In the genomic region with DNA sequence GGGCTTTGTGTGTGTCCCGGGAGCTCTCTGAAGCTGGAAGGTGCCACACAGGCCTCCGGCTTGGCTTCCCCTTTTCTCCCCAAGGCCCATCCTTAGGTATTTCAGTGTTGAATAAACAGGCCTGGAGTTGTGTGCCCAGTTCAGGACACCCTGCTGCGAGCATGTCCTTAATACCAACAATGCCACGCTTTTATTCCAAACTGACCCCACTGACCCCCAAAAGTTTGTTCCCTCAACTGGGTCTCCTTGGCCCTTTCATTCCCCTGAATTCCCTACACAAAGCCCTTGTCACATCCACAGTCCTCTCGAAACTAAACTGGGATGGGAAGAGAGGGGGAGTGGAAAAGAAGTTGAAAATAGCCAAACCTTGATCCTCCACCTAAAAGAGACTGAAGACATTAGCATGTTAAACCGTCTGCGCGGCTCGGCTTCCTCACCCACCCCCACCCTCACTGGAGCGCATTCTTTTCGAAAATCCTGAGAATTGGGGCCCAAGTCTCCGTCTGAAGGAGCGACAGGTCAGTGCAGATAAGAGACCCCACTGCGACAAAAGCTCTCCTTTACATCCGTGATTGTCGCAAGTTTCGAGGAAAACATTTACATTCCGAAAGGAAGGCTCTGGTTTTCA, we compare ENCODE assay signal across 8 mouse cellular contexts.
DNase-seq lines count a peak whose midpoint lies in the region; ATAC-seq lines count a peak whose summit lies in the region.

No protein-coding gene starts in this region.

- no peak for ATAC-seq in kidney, embryonic 15.5 days (replicated peaks; ENCODE audit: low FRiP score)
- no peak for ATAC-seq in intestine, embryonic 15.5 days
- ATAC-seq in neural tube, embryonic 12.5 days (ENCODE audit: low FRiP score, low read depth): peak; percentile 61

- intact Hi-C loops in gastrocnemius, postnatal 36 days (cut with DNase I): no loop called here

- peak overlapping the region; percentile 4; the same call in 1 of the 2 replicates for H3K9ac ChIP-seq in kidney, embryonic 15.5 days
- H3K9ac ChIP-seq in intestine, embryonic 15.5 days: no peak overlapping the region
- peak overlapping the region; percentile 29; the same call in 1 of the 2 replicates for H3K9ac ChIP-seq in neural tube, embryonic 12.5 days

- H3K4me2 ChIP-seq in kidney, embryonic 15.5 days: peak overlapping the region; percentile 64
- H3K4me2 ChIP-seq in intestine, embryonic 15.5 days (replicated peaks): peak overlapping the region; percentile 50
- H3K4me2 ChIP-seq in neural tube, embryonic 12.5 days (replicated peaks): peak overlapping the region; percentile 54

- no peak for DNase-seq in kidney, postnatal 14 days
- peak; percentile 85 for DNase-seq in embryo, embryonic 9.5 days (ENCODE audit: extremely low spot score)
- DNase-seq in B cell, adult 2 months: no peak
- DNase-seq in gastrocnemius, postnatal 36 days: no peak
- no peak for DNase-seq in urinary bladder, adult 18-20 months (ENCODE audit: low spot score in 2 of 2)

- H3K9me3 ChIP-seq in kidney, embryonic 15.5 days (replicated peaks): no peaks in the 10 kb centered on the region
- no peaks in the 10 kb centered on the region for H3K9me3 ChIP-seq in intestine, embryonic 15.5 days
- H3K9me3 ChIP-seq in neural tube, embryonic 12.5 days: no peaks in the 10 kb centered on the region

- H3K36me3 ChIP-seq in kidney, embryonic 15.5 days: no peaks in the 10 kb centered on the region
- H3K36me3 ChIP-seq in intestine, embryonic 15.5 days: no peaks in the 10 kb centered on the region
- no peaks in the 10 kb centered on the region for H3K36me3 ChIP-seq in neural tube, embryonic 12.5 days

- H3K4me1 ChIP-seq in kidney, embryonic 15.5 days: peaks cover 14% of the 10 kb centered on the region
- H3K4me1 ChIP-seq in intestine, embryonic 15.5 days (replicated peaks): no peaks in the 10 kb centered on the region; the same call in 1 of the 2 replicates
- H3K4me1 ChIP-seq in neural tube, embryonic 12.5 days: peaks cover 12% of the 10 kb centered on the region

- 11% methylated on average over 18 of the region's 18 CpGs for WGBS in kidney, embryonic 15.5 days
- 16% methylated on average over 18 of the region's 18 CpGs for WGBS in intestine, embryonic 15.5 days
- 2% methylated on average over 18 of the region's 18 CpGs for WGBS in neural tube, embryonic 12.5 days

- H3K27ac ChIP-seq in kidney, embryonic 15.5 days: no peak overlapping the region
- no peak overlapping the region for H3K27ac ChIP-seq in intestine, embryonic 15.5 days
- peak overlapping the region; percentile 3; the same call in 1 of the 2 replicates for H3K27ac ChIP-seq in neural tube, embryonic 12.5 days

- peaks cover 9% of the 10 kb centered on the region for H3K27me3 ChIP-seq in kidney, embryonic 15.5 days
- no peaks in the 10 kb centered on the region for H3K27me3 ChIP-seq in intestine, embryonic 15.5 days (replicated peaks)
- H3K27me3 ChIP-seq in neural tube, embryonic 12.5 days (replicated peaks): no peaks in the 10 kb centered on the region

- H3K4me3 ChIP-seq in kidney, embryonic 15.5 days (replicated peaks): peak overlapping the region; percentile 35
- peak overlapping the region; percentile 24; the same call in 1 of the 2 replicates for H3K4me3 ChIP-seq in intestine, embryonic 15.5 days (replicated peaks)
- 0 out of 2 replicates have a peak overlapping the region, but pooled peaks have one; percentile 7 for H3K4me3 ChIP-seq in neural tube, embryonic 12.5 days
